Mouse (Mus musculus): ENCODE measurements around the gene Snx32. TPM values are rescaled to one million over a fixed set of nuclear protein-coding genes. Genes with fewer than 3 reads are reported as not detected.
"Not testable (repeated sequence)": the region's sequence is repeated elsewhere in the genome, so short reads cannot be mapped to it uniquely, and the experiment has no call there.

The Snx32 gene
- total RNA-seq, 1 experiment from 2014 or later, result 11.3 TPM

- ATAC-seq (ENCODE audit: extremely low read depth, insufficient number of reproducible peaks, low FRiP score, poor library complexity, severe bottlenecking), result no peak
Observed at GRCm38 (mm10) chr19:5515840-5516777, 5.8 kb upstream of the Snx32 start.

- ATAC-seq (ENCODE audit: extremely low read depth, insufficient number of reproducible peaks, low FRiP score, poor library complexity, severe bottlenecking), result no peak
Observed at GRCm38 (mm10) chr19:5513005-5513349, 2.6 kb upstream of the Snx32 start.

- peak; percentile 58 for ATAC-seq (ENCODE audit: extremely low read depth, insufficient number of reproducible peaks, low FRiP score, poor library complexity, severe bottlenecking)
Observed at GRCm38 (mm10) chr19:5512091-5513004, 2.0 kb upstream of the Snx32 start.

- ATAC-seq (ENCODE audit: extremely low read depth, insufficient number of reproducible peaks, low FRiP score, poor library complexity, severe bottlenecking), result no peak
Observed at GRCm38 (mm10) chr19:5511074-5511632, 815 bp upstream of the Snx32 start.

- no peak for ATAC-seq (ENCODE audit: extremely low read depth, insufficient number of reproducible peaks, low FRiP score, poor library complexity, severe bottlenecking)
Observed at GRCm38 (mm10) chr19:5503687-5504086, 6.7 kb downstream of the Snx32 start, which contains the start of gene 1700020D05Rik. TSS of gene 1700020D05Rik (minus strand) at chr19:5503787.

GRCm38 (mm10) chr19:5500330-5500875 is 9.9 kb downstream of the Snx32 start:
- no peak for ATAC-seq (ENCODE audit: extremely low read depth, insufficient number of reproducible peaks, low FRiP score, poor library complexity, severe bottlenecking)

GRCm38 (mm10) chr19:5496052-5496370 is 14.3 kb downstream of the Snx32 start:
- no peak for ATAC-seq (ENCODE audit: extremely low read depth, insufficient number of reproducible peaks, low FRiP score, poor library complexity, severe bottlenecking)

- no peak for ATAC-seq (ENCODE audit: extremely low read depth, insufficient number of reproducible peaks, low FRiP score, poor library complexity, severe bottlenecking)
Observed at GRCm38 (mm10) chr19:5495353-5496051, 14.8 kb downstream of the Snx32 start.

- ATAC-seq (ENCODE audit: extremely low read depth, insufficient number of reproducible peaks, low FRiP score, poor library complexity, severe bottlenecking), result no peak
Observed at GRCm38 (mm10) chr19:5494314-5494713, 16.0 kb downstream of the Snx32 start.

- not testable (repeated sequence) for ATAC-seq (ENCODE audit: extremely low read depth, insufficient number of reproducible peaks, low FRiP score, poor library complexity, severe bottlenecking)
Observed at GRCm38 (mm10) chr19:5493301-5493721, 17.0 kb downstream of the Snx32 start.

- ATAC-seq (ENCODE audit: extremely low read depth, insufficient number of reproducible peaks, low FRiP score, poor library complexity, severe bottlenecking), result no peak
Observed at GRCm38 (mm10) chr19:5492641-5493040, 17.7 kb downstream of the Snx32 start.

- peak; percentile 38 for ATAC-seq (ENCODE audit: extremely low read depth, insufficient number of reproducible peaks, low FRiP score, poor library complexity, severe bottlenecking)
Observed at GRCm38 (mm10) chr19:5490898-5491708, 19.2 kb downstream of the Snx32 start.

- peak; percentile 40 for ATAC-seq (ENCODE audit: extremely low read depth, insufficient number of reproducible peaks, low FRiP score, poor library complexity, severe bottlenecking)
Observed at GRCm38 (mm10) chr19:5490313-5490897, 19.9 kb downstream of the Snx32 start, which contains the start of gene Cfl1. TSS of gene Cfl1 (plus strand) at chr19:5490455.

GRCm38 (mm10) chr19:5489721-5490120 is 20.6 kb downstream of the Snx32 start:
- not testable (repeated sequence) for ATAC-seq (ENCODE audit: extremely low read depth, insufficient number of reproducible peaks, low FRiP score, poor library complexity, severe bottlenecking)

GRCm38 (mm10) chr19:5488878-5489571 is 21.3 kb downstream of the Snx32 start:
- ATAC-seq (ENCODE audit: extremely low read depth, insufficient number of reproducible peaks, low FRiP score, poor library complexity, severe bottlenecking), result peak; percentile 64

- ATAC-seq (ENCODE audit: extremely low read depth, insufficient number of reproducible peaks, low FRiP score, poor library complexity, severe bottlenecking), result peak; percentile 40
Observed at GRCm38 (mm10) chr19:5487768-5488550, 22.4 kb downstream of the Snx32 start, which contains the start of gene Mus81. TSS of gene Mus81 (minus strand) at chr19:5488402.

Data from neutrophil, adult 5-6 weeks (primary cell).